In genomic region chr2:167586041-167586440, GRCm38 (mm10) we compare ENCODE assay signal across 8 mouse cellular contexts. TPM values are rescaled to one million over a fixed set of nuclear protein-coding genes. Genes with fewer than 3 reads are reported as not detected.
DNase-seq lines count a peak whose midpoint lies in the region; ATAC-seq and TF ChIP-seq lines count a peak whose summit lies in the region.

No protein-coding gene starts in this region.

- DNase-seq in hindbrain, embryonic 11.5 days (ENCODE audit: low spot score), result no peak
- peak; percentile 79 for DNase-seq in lung, postnatal 25 days (ENCODE audit: low spot score)
- DNase-seq in cerebellum, postnatal 4 days (ENCODE audit: low spot score in 2 of 2), result no peak
- DNase-seq in cerebellum, adult 11 months, result no peak
- DNase-seq in layer of hippocampus, postnatal 36 days, result no peak

- no peak for ATAC-seq in hindbrain, embryonic 11.5 days (ENCODE audit: low FRiP score)
- no peak for ATAC-seq in hindbrain, embryonic 13.5 days (ENCODE audit: low FRiP score)
- ATAC-seq in kidney, embryonic 16.5 days (ENCODE audit: low FRiP score, low TSS enrichment), result no peak

- peaks cover 4% of the 10 kb centered on the region for H3K4me1 ChIP-seq in hindbrain, embryonic 11.5 days (replicated peaks; ENCODE audit: control insufficient read depth, insufficient read depth, low read length)
- peaks cover 30% of the 10 kb centered on the region for H3K4me1 ChIP-seq in hindbrain, embryonic 13.5 days (replicated peaks)
- H3K4me1 ChIP-seq in embryonic fibroblast, embryonic 13.5 days (ENCODE audit: control insufficient read depth, insufficient read depth, low read length), result no peaks in the 10 kb centered on the region; the same call in 1 of the 2 replicates
- H3K4me1 ChIP-seq in kidney, embryonic 16.5 days (ENCODE audit: insufficient read depth, low read length), result peaks cover 54% of the 10 kb centered on the region

- WGBS in hindbrain, embryonic 11.5 days, result 18% methylated on average over 8 of the region's 8 CpGs
- 23% methylated on average over 8 of the region's 8 CpGs for WGBS in hindbrain, embryonic 13.5 days
- 17% methylated on average over 8 of the region's 8 CpGs for WGBS in kidney, embryonic 16.5 days

- no peak overlapping the region for H3K4me2 ChIP-seq in hindbrain, embryonic 11.5 days (replicated peaks; ENCODE audit: low read depth, low read length)
- no peak overlapping the region for H3K4me2 ChIP-seq in hindbrain, embryonic 13.5 days
- no peak overlapping the region for H3K4me2 ChIP-seq in kidney, embryonic 16.5 days (replicated peaks; ENCODE audit: low read depth, low read length)

- TF ChIP-seq POLR2A in embryonic fibroblast, embryonic 13.5 days (IDR thresholded peaks at IDR 0.05; ENCODE audit: low read depth, low read length), result no peak

- no peak for TF ChIP-seq CTCF in embryonic fibroblast, embryonic 13.5 days (IDR thresholded peaks at IDR 0.05; ENCODE audit: borderline replicate concordance, insufficient read depth, low read length)

- no peak overlapping the region for H3K4me3 ChIP-seq in hindbrain, embryonic 11.5 days (ENCODE audit: low read depth, low read length)
- no peak overlapping the region for H3K4me3 ChIP-seq in hindbrain, embryonic 13.5 days
- H3K4me3 ChIP-seq in embryonic fibroblast, embryonic 13.5 days (ENCODE audit: insufficient read depth, low read length), result no peak overlapping the region
- no peak overlapping the region for H3K4me3 ChIP-seq in kidney, embryonic 16.5 days (ENCODE audit: low read length)

- no peaks in the 10 kb centered on the region for H3K36me3 ChIP-seq in hindbrain, embryonic 11.5 days (ENCODE audit: control insufficient read depth, insufficient read depth, low read length)
- H3K36me3 ChIP-seq in hindbrain, embryonic 13.5 days, result no peaks in the 10 kb centered on the region
- no peaks in the 10 kb centered on the region for H3K36me3 ChIP-seq in kidney, embryonic 16.5 days (ENCODE audit: insufficient read depth, low read length)

- H3K9me3 ChIP-seq in hindbrain, embryonic 11.5 days (ENCODE audit: control insufficient read depth, low read length), result no peaks in the 10 kb centered on the region
- no peaks in the 10 kb centered on the region for H3K9me3 ChIP-seq in hindbrain, embryonic 13.5 days
- no peaks in the 10 kb centered on the region for H3K9me3 ChIP-seq in kidney, embryonic 16.5 days (ENCODE audit: low read length)

- no peaks in the 10 kb centered on the region for H3K27me3 ChIP-seq in hindbrain, embryonic 11.5 days (ENCODE audit: control insufficient read depth, insufficient read depth, low read length)
- H3K27me3 ChIP-seq in hindbrain, embryonic 13.5 days, result no peaks in the 10 kb centered on the region; the same call in 1 of the 2 replicates
- H3K27me3 ChIP-seq in kidney, embryonic 16.5 days (ENCODE audit: insufficient read depth, low read length), result no peaks in the 10 kb centered on the region

- H3K27ac ChIP-seq in hindbrain, embryonic 11.5 days (ENCODE audit: low read depth, low read length), result peak overlapping the region; percentile 51; the same call in 1 of the 2 replicates
- no peak overlapping the region; the same call in 1 of the 2 replicates for H3K27ac ChIP-seq in hindbrain, embryonic 13.5 days
- H3K27ac ChIP-seq in embryonic fibroblast, embryonic 13.5 days (ENCODE audit: insufficient read depth, low read length), result peak overlapping the region; percentile 35
- H3K27ac ChIP-seq in kidney, embryonic 16.5 days (ENCODE audit: low read length), result peak overlapping the region; percentile 52

- H3K9ac ChIP-seq in hindbrain, embryonic 11.5 days (ENCODE audit: low read depth, low read length), result no peak overlapping the region
- no peak overlapping the region for H3K9ac ChIP-seq in hindbrain, embryonic 13.5 days
- peak overlapping the region; percentile 22; the same call in 1 of the 2 replicates for H3K9ac ChIP-seq in kidney, embryonic 16.5 days (replicated peaks; ENCODE audit: low read length)

RNA-seq across cellular contexts. Expression of gene Ube2v1, which starts 45.9 kb away (rescaled TPM):
- polyA plus RNA-seq in hindbrain, embryonic 11.5 days (2014; fragmentation: Nextera tagmentation; extraction: Ambion mirVana), result 237 and 257 TPM in 2 replicates
- polyA plus RNA-seq in hindbrain, embryonic 13.5 days (2015; fragmentation: Nextera tagmentation; extraction: Ambion mirVana), result 310 and 311 TPM in 2 replicates
- 227 and 265 TPM in 2 replicates for polyA plus RNA-seq in embryonic fibroblast, embryonic 13.5 days (2011; ENCODE audit: insufficient read length, low read depth, missing spikeins)
- polyA plus RNA-seq in kidney, embryonic 16.5 days (2015; fragmentation: Nextera tagmentation; extraction: Ambion mirVana), result 319 and 338 TPM in 2 replicates
- total RNA-seq in layer of hippocampus, postnatal 36 days (2021), result 100 to 1,000 TPM; 208 to 231 TPM

RNA-seq across cellular contexts. Expression of gene Snai1, which starts 48.0 kb away (rescaled TPM):
- polyA plus RNA-seq in hindbrain, embryonic 11.5 days (2014; fragmentation: Nextera tagmentation; extraction: Ambion mirVana), result 27.6 and 29.5 TPM in 2 replicates
- polyA plus RNA-seq in hindbrain, embryonic 13.5 days (2015; fragmentation: Nextera tagmentation; extraction: Ambion mirVana), result 7.5 and 7.9 TPM in 2 replicates
- 73.0 and 82.3 TPM in 2 replicates for polyA plus RNA-seq in embryonic fibroblast, embryonic 13.5 days (2011; ENCODE audit: insufficient read length, low read depth, missing spikeins)
- polyA plus RNA-seq in kidney, embryonic 16.5 days (2015; fragmentation: Nextera tagmentation; extraction: Ambion mirVana), result 40.8 and 49.3 TPM in 2 replicates
- under 1 TPM; 0.50 to 0.94 TPM for total RNA-seq in layer of hippocampus, postnatal 36 days (2021)
